Mouse (Mus musculus): Measurements from ENCODE around the gene Cdh23. TPM values are rescaled to one million over a fixed set of nuclear protein-coding genes. Genes with fewer than 3 reads are reported as not detected.

The Cdh23 gene
- polyA plus RNA-seq, 1 experiment from 2014 or later = 0.73 TPM

GRCm38 (mm10) chr10:60456662-60457397 is 239.5 kb downstream of the Cdh23 start:
- Histone ChIP-seq H3K4me1 (no peaks in the 10 kb centered on the region), H3K27ac (replicated peaks) (no peak overlapping the region), H3K9me3 (replicated peaks) (no peaks in the 10 kb centered on the region), H3K4me3 (replicated peaks) (no peak overlapping the region), H3K27me3 (no peaks in the 10 kb centered on the region), H3K9ac (no peak overlapping the region), H3K4me2 (replicated peaks) (no peak overlapping the region), H3K36me3 (no peaks in the 10 kb centered on the region)
- no peak for ATAC-seq (ENCODE audit: insufficient number of reproducible peaks, low FRiP score, low TSS enrichment, low read depth)
- 13% methylated on average over 8 of the region's 8 CpGs for WGBS

GRCm38 (mm10) chr10:60455193-60455592 is 241.1 kb downstream of the Cdh23 start:
- Histone ChIP-seq H3K9ac (no peak overlapping the region), H3K4me3 (replicated peaks) (no peak overlapping the region), H3K9me3 (replicated peaks) (no peaks in the 10 kb centered on the region), H3K4me2 (replicated peaks) (no peak overlapping the region), H3K27me3 (no peaks in the 10 kb centered on the region), H3K36me3 (no peaks in the 10 kb centered on the region), H3K27ac (replicated peaks) (no peak overlapping the region), H3K4me1 (no peaks in the 10 kb centered on the region)
- no peak for ATAC-seq (ENCODE audit: insufficient number of reproducible peaks, low FRiP score, low TSS enrichment, low read depth)
- 72% methylated on average over 8 of the region's 8 CpGs for WGBS

- H3K27me3 ChIP-seq = no peaks in the 10 kb centered on the region
- no peaks in the 10 kb centered on the region for H3K36me3 ChIP-seq
- ATAC-seq (ENCODE audit: insufficient number of reproducible peaks, low FRiP score, low TSS enrichment, low read depth) = no peak
These were observed 249.1 kb downstream of the Cdh23 start for GRCm38 (mm10) chr10:60447186-60447585.

GRCm38 (mm10) chr10:60445031-60445593 is 251.2 kb downstream of the Cdh23 start:
- no peak for ATAC-seq (ENCODE audit: insufficient number of reproducible peaks, low FRiP score, low TSS enrichment, low read depth)
- H3K27ac ChIP-seq (replicated peaks) = no peak overlapping the region
- WGBS = 60% methylated on average over 8 of the region's 8 CpGs
- H3K27me3 ChIP-seq = no peaks in the 10 kb centered on the region
- H3K36me3 ChIP-seq = no peaks in the 10 kb centered on the region
- no peak overlapping the region for H3K4me3 ChIP-seq (replicated peaks)
- H3K4me2 ChIP-seq (replicated peaks) = no peak overlapping the region
- H3K4me1 ChIP-seq = no peaks in the 10 kb centered on the region
- H3K9me3 ChIP-seq (replicated peaks) = no peaks in the 10 kb centered on the region
- no peak overlapping the region for H3K9ac ChIP-seq

More at GRCm38 (mm10) chr10:60447186-60447585, 249.1 kb downstream of the Cdh23 start:
- Histone ChIP-seq H3K9ac (no peak overlapping the region), H3K4me2 (replicated peaks) (no peak overlapping the region), H3K27ac (replicated peaks) (no peak overlapping the region), H3K4me1 (no peaks in the 10 kb centered on the region), H3K9me3 (replicated peaks) (no peaks in the 10 kb centered on the region), H3K4me3 (replicated peaks) (no peak overlapping the region)
- 86% methylated on average over 12 of the region's 12 CpGs for WGBS

GRCm38 (mm10) chr10:60443078-60443477 is 253.2 kb downstream of the Cdh23 start:
- H3K4me3 ChIP-seq (replicated peaks) = no peak overlapping the region
- no peaks in the 10 kb centered on the region for H3K27me3 ChIP-seq
- ATAC-seq (ENCODE audit: insufficient number of reproducible peaks, low FRiP score, low TSS enrichment, low read depth) = no peak
- no peaks in the 10 kb centered on the region for H3K9me3 ChIP-seq (replicated peaks)
- no peaks in the 10 kb centered on the region for H3K4me1 ChIP-seq
- no peaks in the 10 kb centered on the region for H3K36me3 ChIP-seq
- WGBS = 2% methylated on average over 2 of the region's 2 CpGs
- no peak overlapping the region for H3K27ac ChIP-seq (replicated peaks)
- H3K4me2 ChIP-seq (replicated peaks) = no peak overlapping the region
- H3K9ac ChIP-seq = no peak overlapping the region

- no peaks in the 10 kb centered on the region for H3K27me3 ChIP-seq
- H3K27ac ChIP-seq (replicated peaks) = no peak overlapping the region
- no peak overlapping the region for H3K4me2 ChIP-seq (replicated peaks)
- no peak overlapping the region for H3K4me3 ChIP-seq (replicated peaks)
- H3K4me1 ChIP-seq = no peaks in the 10 kb centered on the region
- H3K9me3 ChIP-seq (replicated peaks) = no peaks in the 10 kb centered on the region
- 85% methylated on average over 4 of the region's 4 CpGs for whole genome bisulfite sequencing
- ATAC-seq (ENCODE audit: insufficient number of reproducible peaks, low FRiP score, low TSS enrichment, low read depth) = no peak
- no peak overlapping the region for H3K9ac ChIP-seq
- H3K36me3 ChIP-seq = no peaks in the 10 kb centered on the region
These were observed 254.0 kb downstream of the Cdh23 start for GRCm38 (mm10) chr10:60442321-60442720.

GRCm38 (mm10) chr10:60432679-60433078 is 263.6 kb downstream of the Cdh23 start:
- ATAC-seq (ENCODE audit: insufficient number of reproducible peaks, low FRiP score, low TSS enrichment, low read depth) = no peak
- H3K4me1 ChIP-seq = no peaks in the 10 kb centered on the region
- H3K27ac ChIP-seq (replicated peaks) = no peak overlapping the region
- H3K4me3 ChIP-seq (replicated peaks) = no peak overlapping the region
- no peaks in the 10 kb centered on the region for H3K27me3 ChIP-seq
- no peak overlapping the region for H3K9ac ChIP-seq
- no peak overlapping the region for H3K4me2 ChIP-seq (replicated peaks)
- no peaks in the 10 kb centered on the region for H3K36me3 ChIP-seq
- H3K9me3 ChIP-seq (replicated peaks) = no peaks in the 10 kb centered on the region
- 29% methylated on average over 4 of the region's 4 CpGs for WGBS

- no peak overlapping the region for H3K27ac ChIP-seq (replicated peaks)
- no peaks in the 10 kb centered on the region for H3K4me1 ChIP-seq
- H3K4me3 ChIP-seq (replicated peaks) = no peak overlapping the region
- H3K4me2 ChIP-seq (replicated peaks) = no peak overlapping the region
- H3K36me3 ChIP-seq = no peaks in the 10 kb centered on the region
- no peak overlapping the region for H3K9ac ChIP-seq
- 40% methylated on average over 6 of the region's 6 CpGs for WGBS
- ATAC-seq (ENCODE audit: insufficient number of reproducible peaks, low FRiP score, low TSS enrichment, low read depth) = no peak
- no peaks in the 10 kb centered on the region for H3K9me3 ChIP-seq (replicated peaks)
- H3K27me3 ChIP-seq = no peaks in the 10 kb centered on the region
These were observed 265.7 kb downstream of the Cdh23 start for GRCm38 (mm10) chr10:60430591-60430990.

- Histone ChIP-seq H3K4me1 (no peaks in the 10 kb centered on the region), H3K9me3 (replicated peaks) (no peaks in the 10 kb centered on the region; the same call in 1 of the 2 replicates), H3K9ac (no peak overlapping the region), H3K36me3 (no peaks in the 10 kb centered on the region), H3K4me3 (replicated peaks) (no peak overlapping the region), H3K4me2 (replicated peaks) (no peak overlapping the region), H3K27me3 (no peaks in the 10 kb centered on the region), H3K27ac (replicated peaks) (no peak overlapping the region)
- no peak for ATAC-seq (ENCODE audit: insufficient number of reproducible peaks, low FRiP score, low TSS enrichment, low read depth)
- 75% methylated on average over 10 of the region's 10 CpGs for WGBS
These were observed 266.3 kb downstream of the Cdh23 start for GRCm38 (mm10) chr10:60430001-60430400.

- H3K27ac ChIP-seq (replicated peaks) = no peak overlapping the region
- H3K4me2 ChIP-seq (replicated peaks) = no peak overlapping the region
- H3K4me1 ChIP-seq = no peaks in the 10 kb centered on the region
- no peak overlapping the region for H3K4me3 ChIP-seq (replicated peaks)
- H3K36me3 ChIP-seq = no peaks in the 10 kb centered on the region
- no peaks in the 10 kb centered on the region; the same call in 1 of the 2 replicates for H3K9me3 ChIP-seq (replicated peaks)
- WGBS = 54% methylated on average over 7 of the region's 7 CpGs
- H3K9ac ChIP-seq = no peak overlapping the region
- no peaks in the 10 kb centered on the region for H3K27me3 ChIP-seq
- no peak for ATAC-seq (ENCODE audit: insufficient number of reproducible peaks, low FRiP score, low TSS enrichment, low read depth)
These were observed 273.5 kb downstream of the Cdh23 start for GRCm38 (mm10) chr10:60422756-60423155.

GRCm38 (mm10) chr10:60419624-60420023 is 276.7 kb downstream of the Cdh23 start:
- Histone ChIP-seq H3K4me3 (replicated peaks) (no peak overlapping the region), H3K27me3 (no peaks in the 10 kb centered on the region), H3K27ac (replicated peaks) (no peak overlapping the region), H3K36me3 (no peaks in the 10 kb centered on the region), H3K9ac (no peak overlapping the region), H3K9me3 (replicated peaks) (no peaks in the 10 kb centered on the region), H3K4me1 (no peaks in the 10 kb centered on the region), H3K4me2 (replicated peaks) (no peak overlapping the region)
- 28% methylated on average over 4 of the region's 4 CpGs for WGBS
- no peak for ATAC-seq (ENCODE audit: insufficient number of reproducible peaks, low FRiP score, low TSS enrichment, low read depth)

- Histone ChIP-seq H3K4me1 (no peaks in the 10 kb centered on the region), H3K27ac (replicated peaks) (no peak overlapping the region), H3K4me2 (replicated peaks) (no peak overlapping the region), H3K9me3 (replicated peaks) (no peaks in the 10 kb centered on the region), H3K36me3 (no peaks in the 10 kb centered on the region), H3K4me3 (replicated peaks) (no peak overlapping the region), H3K9ac (no peak overlapping the region), H3K27me3 (no peaks in the 10 kb centered on the region)
- WGBS = 15% methylated on average over 3 of the region's 3 CpGs
- ATAC-seq (ENCODE audit: insufficient number of reproducible peaks, low FRiP score, low TSS enrichment, low read depth) = peak; percentile 12; the same call in 1 of the 2 replicates
These were observed 278.2 kb downstream of the Cdh23 start for GRCm38 (mm10) chr10:60418137-60418536.

Measured in embryonic facial prominence, embryonic 15.5 days (tissue).